Mouse (Mus musculus) lung, postnatal 25 days (tissue): ENCODE results near the gene Khnyn.
A peak's percentile ranks its signal among the peaks of the same experiment; 100 is the strongest.

Source experiments
- DNase-seq: peaks from one replicate; pipeline ENCODE4 v3.0.0; 2022; ENCODE audit warnings: low spot score

Gene Khnyn

GRCm38 (mm10) chr14:55873714-55874683 is 10.7 kb upstream of the Khnyn start:
- DNase-seq = peak; percentile 77

DNA sequence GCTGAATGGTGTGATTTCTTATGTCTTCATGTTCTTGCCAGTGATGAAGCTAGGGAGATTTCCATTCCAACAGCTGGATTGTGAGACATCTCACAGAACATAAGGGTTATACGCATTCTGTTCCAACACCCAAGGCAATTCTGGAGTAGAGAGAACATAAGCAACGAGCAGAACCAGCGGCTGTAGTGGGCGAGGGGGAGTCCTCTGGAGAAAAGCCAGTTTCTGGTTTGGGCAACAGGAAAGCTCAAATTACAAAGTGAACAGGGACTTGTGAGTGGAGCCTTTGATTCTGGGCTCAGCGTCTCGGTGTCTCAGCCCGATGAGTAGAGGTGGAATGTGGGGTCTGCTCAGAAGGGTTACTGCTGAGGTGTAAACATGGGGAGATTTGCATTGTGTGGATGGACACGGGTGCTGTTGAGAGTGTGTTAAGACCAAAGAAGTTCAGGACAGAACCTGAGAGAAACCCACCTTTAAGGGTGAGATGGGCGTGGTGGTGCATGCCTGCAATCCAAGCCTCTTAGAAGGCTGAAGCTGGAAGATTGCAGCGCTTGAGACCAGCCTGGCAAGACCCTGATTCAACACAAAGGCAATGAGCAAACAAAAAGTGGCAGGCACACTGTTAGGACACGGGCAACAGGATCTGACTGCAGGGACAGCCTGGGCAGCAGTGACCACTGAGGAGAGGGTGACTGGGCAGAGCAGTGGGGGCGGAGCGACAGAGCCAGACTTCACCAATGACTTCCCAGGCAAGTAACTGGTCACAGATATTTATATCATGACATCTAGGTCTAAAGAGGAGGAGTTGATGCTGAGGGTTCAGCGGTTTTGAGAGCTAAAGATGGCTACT is 7.1 kb upstream of the Khnyn start:
- no peak for DNase-seq

- no peak for DNase-seq
Observed at GRCm38 (mm10) chr14:55878316-55878940, 6.3 kb upstream of the Khnyn start.

DNA sequence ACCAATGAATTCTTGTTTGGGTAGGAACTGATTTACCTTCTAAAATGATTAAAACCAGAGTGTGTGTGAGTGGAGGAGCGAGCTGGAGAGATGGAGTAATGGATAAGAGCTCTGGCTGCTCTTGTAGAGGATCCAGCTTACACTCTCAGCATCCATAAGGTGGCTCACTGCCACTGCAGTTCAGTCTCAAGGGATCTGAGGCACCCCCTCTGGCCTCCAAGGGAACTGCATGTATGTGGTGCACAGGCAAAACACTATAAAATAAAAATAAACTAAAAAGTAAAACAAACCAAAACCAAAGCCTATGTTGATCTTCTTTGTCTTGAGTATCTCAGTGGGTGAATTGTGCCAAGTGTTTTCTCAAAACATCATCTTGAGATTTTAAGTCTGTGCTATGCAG is 5.1 kb upstream of the Khnyn start:
- DNase-seq = peak; percentile 82

DNA sequence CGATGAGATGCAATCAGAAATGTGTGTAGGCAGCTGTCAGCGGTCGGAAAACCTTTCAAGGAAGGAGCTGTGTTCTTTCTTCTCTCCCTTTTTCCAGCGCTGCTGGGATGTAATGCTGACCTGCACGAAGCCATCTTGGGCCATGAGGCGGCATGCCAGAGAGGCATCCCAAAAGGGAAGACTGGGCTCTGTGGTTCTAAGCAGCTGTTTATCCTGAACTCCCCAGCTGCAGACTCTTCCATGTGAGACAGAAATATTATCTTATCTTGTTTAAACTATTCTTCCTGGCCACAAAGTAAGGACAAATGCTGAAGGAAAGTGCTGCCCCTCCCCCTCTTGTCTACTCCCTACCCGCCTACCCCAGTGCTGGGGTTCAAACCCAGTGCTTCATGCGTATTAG is 3.8 kb upstream of the Khnyn start:
- no peak for DNase-seq

GRCm38 (mm10) chr14:55882171-55882641 is 2.5 kb upstream of the Khnyn start:
- DNase-seq = no peak

DNA sequence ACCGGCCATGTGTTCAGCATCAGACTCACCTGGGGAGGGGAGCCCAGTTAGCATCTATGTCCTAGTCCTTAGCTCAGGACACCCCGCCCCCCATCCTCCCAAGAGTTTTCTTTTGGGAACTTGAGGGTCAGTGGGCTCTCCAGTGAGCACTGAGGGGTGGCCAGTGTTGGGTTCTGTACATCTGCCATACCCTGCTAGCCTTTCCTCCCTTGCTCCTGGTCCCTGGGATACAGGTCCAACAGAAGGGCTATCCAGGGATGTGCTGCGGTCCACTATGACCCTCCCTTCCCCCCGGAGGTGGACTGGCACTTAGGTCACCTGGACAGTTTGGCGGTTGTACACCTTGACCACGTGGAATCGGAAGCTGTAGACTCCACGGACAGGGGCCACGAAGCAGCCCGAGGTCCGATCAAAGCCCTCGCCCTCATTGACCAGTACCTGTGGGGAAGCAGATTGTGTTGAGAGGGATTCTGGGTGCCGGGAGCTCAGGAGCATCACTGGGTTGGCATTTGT is 1.5 kb upstream of the Khnyn start:
- no peak for DNase-seq

- no peak for DNase-seq
Observed at GRCm38 (mm10) chr14:55883663-55884062, 1.1 kb upstream of the Khnyn start.

DNA sequence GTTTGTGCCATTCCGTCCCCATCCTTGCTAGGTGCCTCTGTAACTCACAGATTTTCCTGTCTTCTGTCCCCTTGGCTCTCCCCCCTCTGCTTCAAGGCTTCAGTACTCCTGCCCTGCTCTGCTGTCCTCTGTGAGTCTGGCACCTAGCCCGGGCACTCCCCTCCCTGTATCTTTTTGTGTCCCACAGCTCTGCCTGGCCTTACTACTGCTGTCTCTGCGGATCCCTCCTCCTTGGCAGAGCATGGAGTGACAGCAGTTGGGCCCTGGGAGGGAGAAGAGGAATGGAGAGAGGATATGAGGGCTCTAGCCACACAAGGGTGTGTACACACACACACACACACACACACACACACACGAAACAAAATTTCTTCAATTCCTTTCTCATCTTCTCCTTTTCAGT is 581 bp upstream of the Khnyn start, which contains the start of gene Cbln3:
Cbln3 (minus strand) TSS at position 227 of the 400 bp plus-strand sequence.
- peak; percentile 27 for DNase-seq

DNA sequence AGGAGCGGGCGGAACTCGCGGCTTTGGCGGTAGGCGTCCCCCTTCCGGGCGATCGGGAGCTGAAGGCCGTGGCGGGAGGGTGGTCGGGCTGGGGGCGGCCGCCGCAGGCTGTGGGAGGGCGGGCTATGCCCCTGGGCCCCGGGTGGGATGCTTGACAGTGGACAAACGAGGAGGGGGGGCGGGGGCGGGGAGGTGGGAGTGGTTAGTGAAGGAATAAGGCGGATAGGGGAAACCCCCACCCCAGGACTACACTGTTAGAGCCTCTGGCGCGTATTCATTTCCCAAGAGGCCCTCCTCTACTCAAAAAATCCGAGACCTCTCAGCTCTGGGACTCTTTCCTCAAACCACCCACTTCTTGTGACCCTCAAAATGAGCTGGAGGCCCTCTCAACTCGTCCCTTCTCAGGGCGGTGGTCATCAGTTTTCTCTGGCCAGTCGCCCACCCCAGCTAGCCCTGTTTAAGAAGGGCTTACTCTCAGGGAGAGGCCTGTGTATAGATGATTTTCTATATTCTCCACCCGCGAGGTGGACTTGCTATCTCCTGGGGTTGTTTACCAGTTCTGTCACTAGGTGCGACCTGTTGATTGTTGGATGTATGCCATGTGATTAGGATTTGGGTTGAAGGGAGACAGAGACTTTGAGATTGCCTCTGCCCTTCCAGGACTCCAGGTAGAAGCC is 505 bp downstream of the Khnyn start:
- DNase-seq = peak; percentile 14

GRCm38 (mm10) chr14:55885791-55886271 is 1.1 kb downstream of the Khnyn start:
- peak; percentile 82 for DNase-seq

DNA sequence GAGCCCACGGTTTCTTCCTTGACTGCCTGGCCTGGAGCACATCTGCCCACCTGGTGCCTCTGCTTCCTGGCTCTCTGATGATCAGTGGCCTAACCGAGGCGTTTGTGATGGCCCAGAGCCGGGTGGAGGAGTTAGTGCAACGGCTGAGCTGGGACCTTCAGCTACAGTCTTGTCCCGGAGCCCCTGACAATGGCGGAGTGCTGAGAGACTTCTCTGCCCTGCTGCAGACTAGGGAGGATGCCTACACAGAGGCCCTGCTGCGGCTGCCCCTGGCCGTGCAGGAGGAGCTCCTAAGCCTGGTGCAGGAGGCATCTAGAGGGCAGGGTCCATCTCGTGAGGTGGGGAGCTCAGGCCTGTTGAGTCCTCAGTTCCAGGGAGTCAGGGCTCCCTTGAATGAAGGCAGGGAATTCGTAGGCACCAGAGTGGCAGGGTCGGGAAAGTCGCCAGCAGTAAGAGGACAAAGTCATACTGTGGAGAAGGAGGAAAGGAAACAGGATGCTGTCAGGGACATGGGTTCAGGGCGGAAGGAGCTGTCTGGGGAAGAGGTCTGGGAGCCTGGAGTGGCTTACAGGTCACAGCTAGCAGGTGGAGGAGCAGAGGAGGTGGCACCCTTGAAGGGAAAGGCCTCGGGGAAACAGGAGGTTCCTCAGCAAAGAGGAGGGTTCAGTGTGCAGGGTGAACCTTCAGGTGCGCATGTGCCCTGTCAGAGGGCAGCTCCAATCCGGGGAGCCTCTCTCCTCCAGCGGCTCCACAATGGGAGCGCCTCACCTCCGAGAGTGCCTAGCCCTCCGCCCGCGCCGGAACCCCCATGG is 2.0 kb downstream of the Khnyn start:
- DNase-seq = no peak

GRCm38 (mm10) chr14:55897671-55898070 is 12.9 kb downstream of the Khnyn start:
- no peak for DNase-seq

DNA sequence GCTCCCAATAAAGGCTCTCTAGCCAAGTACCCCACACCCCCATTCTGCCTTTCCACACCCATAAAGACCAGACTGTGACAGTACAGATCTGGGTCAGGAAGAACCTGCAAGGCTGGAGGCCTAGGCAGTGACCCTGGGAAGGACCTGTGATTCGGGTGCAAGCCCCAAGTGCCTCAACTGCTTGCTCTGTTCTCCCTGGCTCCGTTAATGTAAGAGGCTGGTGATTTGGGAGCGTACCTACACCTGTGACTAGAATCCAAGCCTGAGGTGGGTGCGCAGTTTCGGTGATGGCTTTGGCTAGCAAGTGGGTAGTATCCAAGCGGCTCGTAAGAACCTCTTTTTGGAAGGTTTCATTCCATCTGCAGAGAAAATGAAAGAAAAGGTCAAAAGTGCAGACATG is 14.2 kb downstream of the Khnyn start:
- no peak for DNase-seq

DNA sequence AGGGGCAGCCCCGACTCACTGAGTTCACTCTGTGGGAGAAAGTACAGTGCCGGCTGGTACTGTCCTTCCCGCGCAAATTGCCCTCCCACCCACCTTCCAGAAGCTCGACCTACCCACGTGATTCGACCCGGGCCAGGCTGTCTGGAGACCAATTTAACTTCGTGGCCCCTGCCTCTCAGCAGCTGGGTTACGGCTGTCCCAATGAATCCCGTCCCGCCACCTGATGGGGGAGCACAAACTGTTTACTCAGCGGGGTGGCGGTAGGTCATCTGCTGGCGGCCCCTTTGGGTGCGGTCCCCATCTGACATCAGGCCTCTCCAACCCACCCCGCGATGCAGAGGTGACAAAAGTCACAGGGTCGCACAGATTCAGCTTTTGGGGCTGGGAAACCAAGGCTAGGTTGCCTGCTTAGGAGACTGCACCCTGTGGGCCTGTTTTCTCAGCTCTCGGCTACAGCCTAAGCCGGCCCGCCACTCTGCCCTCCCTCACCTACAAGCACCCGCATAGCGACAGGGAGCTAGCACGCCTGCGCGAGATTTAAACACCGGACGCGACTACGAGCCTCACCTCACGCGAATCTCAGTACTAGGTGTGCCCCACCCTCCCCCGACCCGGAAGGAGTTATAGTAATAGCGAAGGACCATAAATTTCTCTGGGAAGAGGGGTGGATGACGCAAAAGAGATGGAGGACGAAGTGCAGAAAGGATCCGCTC is 15.1 kb downstream of the Khnyn start, which contains the start of gene Sdr39u1:
Sdr39u1 (minus strand) TSS at position 593 of the 713 bp plus-strand sequence.
- DNase-seq = peak; percentile 90

DNA sequence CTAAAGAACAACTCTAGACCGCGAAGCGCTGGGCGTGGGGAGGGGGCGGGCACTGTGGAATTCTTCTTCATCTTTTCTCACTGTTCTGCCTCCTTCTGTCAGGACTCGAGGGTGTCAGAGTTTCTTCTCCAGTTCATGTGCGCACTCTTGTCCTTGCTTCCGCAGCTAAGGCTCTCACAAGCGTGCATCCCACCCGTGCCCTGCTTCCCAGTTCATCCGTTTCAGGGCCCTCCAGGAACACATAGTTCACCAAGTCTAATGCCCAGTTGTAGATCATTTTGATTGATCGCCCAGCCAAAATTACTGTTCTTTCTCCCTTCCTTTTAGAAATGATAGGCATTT is 15.6 kb downstream of the Khnyn start:
- DNase-seq = no peak

- DNase-seq = no peak
Observed at GRCm38 (mm10) chr14:55905518-55905917, 20.8 kb downstream of the Khnyn start.

DNA sequence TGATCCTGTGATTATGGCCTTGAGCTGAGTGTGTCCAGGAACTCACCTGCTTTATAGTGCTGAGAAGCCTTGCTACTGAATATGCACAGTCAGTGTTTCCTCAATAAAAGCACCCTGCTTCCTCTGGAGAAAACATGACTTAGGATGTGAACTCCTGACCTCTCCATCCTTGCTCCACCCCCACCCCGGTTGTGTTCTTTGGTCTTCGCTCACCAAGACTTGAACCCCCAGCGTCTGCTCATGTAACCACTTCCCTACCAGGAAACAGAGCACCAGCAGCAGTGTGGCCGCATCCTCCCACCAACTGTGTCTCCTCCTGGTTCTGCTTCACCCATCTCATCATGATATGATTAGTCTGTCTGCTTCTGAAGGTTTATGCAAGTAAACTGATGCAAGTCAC is 28.7 kb downstream of the Khnyn start:
- DNase-seq = no peak

- peak; percentile 83 for DNase-seq
Observed at GRCm38 (mm10) chr14:55918240-55919082, 33.7 kb downstream of the Khnyn start.
